Mouse (Mus musculus) fat pad, adult 2 months (tissue): ENCODE measurements around the gene Zscan4-ps1.
"Not testable (repeated sequence)": the region's sequence is repeated elsewhere in the genome, so short reads cannot be mapped to it uniquely, and the experiment has no call there.

Experiments used
- DNase-seq: peaks from one replicate; pipeline ENCODE4 v3.0.0-alpha.2; 2011; ENCODE audit warnings: low read depth, low spot score; ENCODE audit errors: extremely low read depth

Gene Zscan4-ps1

DNA sequence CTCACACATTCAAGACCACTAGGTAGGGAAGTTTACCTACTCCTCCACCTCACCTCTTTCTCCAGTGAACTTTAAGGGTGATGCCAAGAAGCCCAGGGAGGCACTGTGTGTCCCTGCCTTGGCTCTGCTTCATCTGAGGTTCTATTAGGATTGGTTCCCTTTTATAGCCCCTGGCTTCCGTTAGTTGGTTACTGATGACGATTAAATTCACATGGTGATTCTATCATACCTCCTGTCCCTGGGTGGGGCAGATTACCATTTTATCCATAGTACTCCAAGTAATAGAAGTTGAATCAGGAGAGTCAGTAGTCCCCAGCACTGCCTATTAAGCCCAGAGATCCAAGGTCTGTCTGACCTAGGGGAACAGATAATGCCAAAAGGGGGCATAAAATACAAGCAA lies at the start of gene Zscan4-ps1:
Zscan4-ps1 (minus strand) TSS at position 101 of the 400 bp plus-strand sequence.
- DNase-seq = not testable (repeated sequence)
